22 mouse cellular contexts compared by ENCODE assay signal in genomic region chr15:90213946-90214345, GRCm38 (mm10). TPM values are rescaled to one million over a fixed set of nuclear protein-coding genes. Genes with fewer than 3 reads are reported as not detected.
A peak's percentile ranks its signal among the peaks of the same experiment; 100 is the strongest.
DNase-seq lines count a peak whose midpoint lies in the region; ATAC-seq and TF ChIP-seq lines count a peak whose summit lies in the region.
"Had no signal": no experiment of that assay in that cellular context is flagged by ENCODE, and none has a peak within 500 bp of the region (broad histone marks: within the 10 kb centered on the region; RNA-seq: fewer than 3 reads in every experiment).

No protein-coding gene starts in this region.

- H3K4me2 ChIP-seq in heart, embryonic 11.5 days: no peak overlapping the region
- H3K4me2 ChIP-seq in midbrain, postnatal 0 days (ENCODE audit: low read depth, low read length, poor library complexity, severe bottlenecking): no peak overlapping the region
- no peak overlapping the region for H3K4me2 ChIP-seq in stomach, postnatal 0 days (replicated peaks; ENCODE audit: low read depth)
- H3K4me2 ChIP-seq in hindbrain, embryonic 12.5 days (replicated peaks): no peak overlapping the region

- ATAC-seq in heart, embryonic 11.5 days (replicated peaks; ENCODE audit: insufficient number of reproducible peaks, low FRiP score, low TSS enrichment): no peak
- no peak for ATAC-seq in midbrain, postnatal 0 days (ENCODE audit: low FRiP score)
- 0 out of 2 replicates have a peak, but pooled peaks have one; percentile 28 for ATAC-seq in G1E (ENCODE audit: extremely low read depth, insufficient number of reproducible peaks, low FRiP score, poor library complexity, severe bottlenecking)
- no peak for ATAC-seq in stomach, postnatal 0 days (ENCODE audit: low FRiP score, low TSS enrichment)
- ATAC-seq in hindbrain, embryonic 12.5 days (ENCODE audit: low FRiP score): no peak
- ATAC-seq: activated CD4-positive, CD25-positive, alpha-beta regulatory T cell, adult 4 months; CD4-positive, CD25-positive, alpha-beta regulatory T cell, adult 4 months; Patski had no signal

- no peaks in the 10 kb centered on the region for H3K9me3 ChIP-seq in heart, embryonic 11.5 days (replicated peaks; ENCODE audit: control insufficient read depth, low read length)
- no peaks in the 10 kb centered on the region for H3K9me3 ChIP-seq in midbrain, embryonic 10.5 days (replicated peaks)
- no peaks in the 10 kb centered on the region for H3K9me3 ChIP-seq in midbrain, postnatal 0 days (ENCODE audit: low read length)
- H3K9me3 ChIP-seq in G1E (replicated peaks): no peaks in the 10 kb centered on the region
- no peaks in the 10 kb centered on the region for H3K9me3 ChIP-seq in MEL (replicated peaks; ENCODE audit: insufficient read depth, low read length)
- H3K9me3 ChIP-seq in stomach, postnatal 0 days (ENCODE audit: control insufficient read depth, low read length): no peaks in the 10 kb centered on the region
- no peaks in the 10 kb centered on the region for H3K9me3 ChIP-seq in hindbrain, embryonic 12.5 days (replicated peaks)

- DNase-seq in heart, adult 11 months: peak; percentile 60
- DNase-seq in midbrain, embryonic 10.5 days (ENCODE audit: low spot score): peak; percentile 0
- DNase-seq in midbrain, postnatal 0 days (ENCODE audit: low spot score): no peak
- DNase-seq in G1E (ENCODE audit: low spot score): no peak
- DNase-seq in MEL (ENCODE audit: low read depth, low spot score): peak; percentile 20
- no peak for DNase-seq in stomach, postnatal 0 days (ENCODE audit: low spot score)
- DNase-seq: adrenal gland, adult 2 months; adrenal gland, adult 8-10 months; adrenal gland, postnatal 10 days; adrenal gland, postnatal 14 days; adrenal gland, postnatal 25 days; adrenal gland, postnatal 36 days; B cell, adult 2 months; cerebellum, adult 11 months; cerebellum, adult 11-12 months; cerebellum, adult 18-20 months; cerebellum, adult 2 months had no signal

- no peak for TF ChIP-seq POLR2A in MEL (IDR thresholded peaks at IDR 0.05; ENCODE audit: control insufficient read depth in 1 of 2, insufficient read depth in 1 of 2, low read depth in 1 of 2, low read length in 2 of 2, poor library complexity in 1 of 2)

- no peak for TF ChIP-seq RAD21 in MEL (IDR thresholded peaks at IDR 0.05; ENCODE audit: low read depth, low read length)

- H3K79me2 ChIP-seq in MEL (ENCODE audit: control insufficient read depth, insufficient read depth, low read length, poor library complexity): no peaks in the 10 kb centered on the region

- no peaks in the 10 kb centered on the region for H3K4me1 ChIP-seq in heart, embryonic 11.5 days (ENCODE audit: control insufficient read depth, insufficient read depth, low read length)
- no peaks in the 10 kb centered on the region for H3K4me1 ChIP-seq in midbrain, embryonic 10.5 days
- no peaks in the 10 kb centered on the region for H3K4me1 ChIP-seq in midbrain, postnatal 0 days (ENCODE audit: insufficient read depth, low read length)
- H3K4me1 ChIP-seq in G1E (ENCODE audit: insufficient read depth, low read depth, low read length) (peaks cover 2% of the 10 kb centered on the region; the same call in 1 of the 2 replicates), MEL (ENCODE audit: control insufficient read depth in 1 of 2, insufficient read depth in 2 of 2, low read length in 2 of 2) (no peaks in the 10 kb centered on the region)
- no peaks in the 10 kb centered on the region for H3K4me1 ChIP-seq in stomach, postnatal 0 days (replicated peaks; ENCODE audit: control insufficient read depth, insufficient read depth)
- H3K4me1 ChIP-seq in hindbrain, embryonic 12.5 days: no peaks in the 10 kb centered on the region

- H3K36me3 ChIP-seq in heart, embryonic 11.5 days (ENCODE audit: control insufficient read depth, insufficient read depth, low read length): no peaks in the 10 kb centered on the region
- no peaks in the 10 kb centered on the region for H3K36me3 ChIP-seq in midbrain, embryonic 10.5 days
- H3K36me3 ChIP-seq in midbrain, postnatal 0 days (ENCODE audit: insufficient read depth, low read length): no peaks in the 10 kb centered on the region
- no peaks in the 10 kb centered on the region for H3K36me3 ChIP-seq in G1E (replicated peaks)
- no peaks in the 10 kb centered on the region; a peak in 1 of 4 replicates for H3K36me3 ChIP-seq in MEL (ENCODE audit: control insufficient read depth in 1 of 2, insufficient read depth in 2 of 2, low read length in 2 of 2)
- no peaks in the 10 kb centered on the region for H3K36me3 ChIP-seq in stomach, postnatal 0 days (ENCODE audit: control insufficient read depth, insufficient read depth, low read length)
- no peaks in the 10 kb centered on the region for H3K36me3 ChIP-seq in hindbrain, embryonic 12.5 days

- peak; percentile 12 to 25; a peak in 1 of 4 replicates for TF ChIP-seq EP300 in MEL (IDR thresholded peaks at IDR 0.05; ENCODE audit: low read depth in 1 of 2, low read length in 2 of 2)
- TF ChIP-seq EP300 in stomach, postnatal 0 days (optimal IDR thresholded peaks at IDR 0.05): no peak

- 75% methylated on average over 8 of the region's 8 CpGs for WGBS in heart, embryonic 11.5 days (ENCODE audit: insufficient replicate concordance)
- 88% methylated on average over 8 of the region's 8 CpGs for WGBS in midbrain, embryonic 10.5 days
- 81% methylated on average over 8 of the region's 8 CpGs for WGBS in midbrain, postnatal 0 days
- 77% methylated on average over 8 of the region's 8 CpGs for WGBS in stomach, postnatal 0 days
- 82% methylated on average over 8 of the region's 8 CpGs for WGBS in hindbrain, embryonic 12.5 days

- no peak overlapping the region for H3K4me3 ChIP-seq in heart, embryonic 11.5 days (ENCODE audit: low read depth, low read length)
- no peak overlapping the region for H3K4me3 ChIP-seq in midbrain, embryonic 10.5 days
- H3K4me3 ChIP-seq in midbrain, postnatal 0 days (ENCODE audit: low read depth, low read length): no peak overlapping the region
- H3K4me3 ChIP-seq in G1E (ENCODE audit: low read depth, low read length) (no peak overlapping the region), MEL (ENCODE audit: control insufficient read depth in 1 of 2, insufficient read depth in 1 of 2, low read depth in 2 of 2, low read length in 2 of 2) (no peak overlapping the region)
- no peak overlapping the region for H3K4me3 ChIP-seq in stomach, postnatal 0 days (ENCODE audit: low read depth, low read length)
- no peak overlapping the region for H3K4me3 ChIP-seq in hindbrain, embryonic 12.5 days

- H3K9ac ChIP-seq in heart, embryonic 11.5 days (ENCODE audit: low read depth, low read length): no peak overlapping the region
- H3K9ac ChIP-seq in midbrain, postnatal 0 days (replicated peaks; ENCODE audit: low read length, poor library complexity, severe bottlenecking): no peak overlapping the region
- H3K9ac ChIP-seq in MEL (ENCODE audit: control insufficient read depth, low read depth, low read length, poor library complexity, severe bottlenecking): no peak overlapping the region
- H3K9ac ChIP-seq in stomach, postnatal 0 days (ENCODE audit: low read length): no peak overlapping the region
- H3K9ac ChIP-seq in hindbrain, embryonic 12.5 days: no peak overlapping the region

- TF ChIP-seq CTCF in midbrain, postnatal 0 days (IDR thresholded peaks at IDR 0.05): no peak
- TF ChIP-seq CTCF in G1E (IDR thresholded peaks at IDR 0.05; ENCODE audit: low read depth, low read length): no peak
- TF ChIP-seq CTCF in MEL (IDR thresholded peaks at IDR 0.05 in 2 of 3, conservative IDR thresholded peaks at IDR 0.05 in 1 of 3; ENCODE audit: control insufficient read depth in 1 of 3, insufficient read depth in 1 of 3, low read depth in 2 of 3, low read length in 3 of 3, poor library complexity in 1 of 3, severe bottlenecking in 1 of 3): no peak
- no peak for TF ChIP-seq CTCF in stomach, postnatal 0 days (IDR thresholded peaks at IDR 0.05; ENCODE audit: low read depth)

- no peak overlapping the region for H3K27ac ChIP-seq in heart, embryonic 11.5 days (ENCODE audit: low read depth, low read length)
- H3K27ac ChIP-seq in midbrain, embryonic 10.5 days (replicated peaks): no peak overlapping the region
- H3K27ac ChIP-seq in midbrain, postnatal 0 days (ENCODE audit: low read depth, low read length): no peak overlapping the region
- no peak overlapping the region for H3K27ac ChIP-seq in MEL (ENCODE audit: control insufficient read depth, low read depth, low read length)
- no peak overlapping the region for H3K27ac ChIP-seq in stomach, postnatal 0 days (replicated peaks)
- H3K27ac ChIP-seq in hindbrain, embryonic 12.5 days: no peak overlapping the region

- no peaks in the 10 kb centered on the region for H3K27me3 ChIP-seq in heart, embryonic 11.5 days (ENCODE audit: control insufficient read depth, insufficient read depth, low read length)
- no peaks in the 10 kb centered on the region for H3K27me3 ChIP-seq in midbrain, embryonic 10.5 days (ENCODE audit: low read depth, poor library complexity, severe bottlenecking)
- no peaks in the 10 kb centered on the region for H3K27me3 ChIP-seq in midbrain, postnatal 0 days (ENCODE audit: insufficient read depth, low read length)
- H3K27me3 ChIP-seq in G1E (ENCODE audit: insufficient read depth, low read length) (no peaks in the 10 kb centered on the region), MEL (ENCODE audit: control insufficient read depth in 1 of 2, insufficient read depth in 2 of 2, low read length in 2 of 2) (no peaks in the 10 kb centered on the region)
- H3K27me3 ChIP-seq in stomach, postnatal 0 days (ENCODE audit: control insufficient read depth, insufficient read depth, low read length): no peaks in the 10 kb centered on the region
- H3K27me3 ChIP-seq in hindbrain, embryonic 12.5 days: no peaks in the 10 kb centered on the region

TF ChIP-seq in MEL, 35 proteins besides CTCF, POLR2A, EP300 and RAD21 (continues in another document):
- TF ChIP-seq USF1 (IDR thresholded peaks at IDR 0.05; ENCODE audit: low read depth, low read length) (peak; percentile 77), TCF12 (IDR thresholded peaks at IDR 0.05; ENCODE audit: low read depth, low read length) (0 out of 2 replicates have a peak, but pooled peaks have one; percentile 37), GABPA (IDR thresholded peaks at IDR 0.05; ENCODE audit: low read depth, low read length) (no peak), SMC3 (IDR thresholded peaks at IDR 0.05; ENCODE audit: low read depth, low read length) (no peak)

RNA-seq across cellular contexts. Expression of gene Alg10b, which starts 10.2 kb away (rescaled TPM):
- 22.2 and 25.2 TPM in 2 replicates for polyA plus RNA-seq in heart, embryonic 11.5 days (2014; fragmentation: Nextera tagmentation; extraction: Ambion mirVana)
- polyA plus RNA-seq in midbrain, embryonic 10.5 days (2016; fragmentation: Nextera tagmentation; extraction: Ambion mirVana): 35.8 and 38.5 TPM in 2 replicates
- 76.0 and 96.8 TPM in 2 replicates for total RNA-seq in midbrain, postnatal 0 days (2014; rRNA removed)
- polyA plus RNA-seq in midbrain, postnatal 0 days (2015; fragmentation: Nextera tagmentation; extraction: Ambion mirVana): 29.1 and 34.8 TPM in 2 replicates
- 82.1 and 83.3 TPM in 2 replicates for total RNA-seq in G1E (2014; fragmentation: Nextera tagmentation)
- total RNA-seq in G1E (2017): 40.1 and 42.9 TPM in 2 replicates
- 17.8 and 22.9 TPM in 2 replicates for polyA plus RNA-seq in G1E (2012)
- total RNA-seq in MEL (2012; rRNA removed): 17.0 and 19.6 TPM in 2 replicates
- polyA plus RNA-seq in MEL (2012; ENCODE audit: insufficient read depth in 1 of 2, insufficient read length in 2 of 2, low read depth in 1 of 2, low replicate concordance in 2 of 2, missing spikeins in 1 of 2): 10 to 100 TPM; 25.6 to 52.2 TPM
- polyA plus RNA-seq in stomach, postnatal 0 days (2015; fragmentation: Nextera tagmentation; extraction: Ambion mirVana): 11.3 TPM in 2 replicates
- polyA plus RNA-seq in hindbrain, embryonic 12.5 days (2016; fragmentation: Nextera tagmentation; extraction: Ambion mirVana): 49.2 and 53.5 TPM in 2 replicates

Comparison
In these comparisons a context has a peak if more than half of its experiments do, and no peak if none do; other contexts are left out.
1. DNase-seq: peak in heart, adult 11 months (single experiment), midbrain, embryonic 10.5 days (single experiment) and MEL (single experiment); none in midbrain, postnatal 0 days (single experiment), G1E (single experiment) and stomach, postnatal 0 days (single experiment).